Comparison of ENCODE assay signal across 10 mouse cellular contexts in the genomic region with DNA sequence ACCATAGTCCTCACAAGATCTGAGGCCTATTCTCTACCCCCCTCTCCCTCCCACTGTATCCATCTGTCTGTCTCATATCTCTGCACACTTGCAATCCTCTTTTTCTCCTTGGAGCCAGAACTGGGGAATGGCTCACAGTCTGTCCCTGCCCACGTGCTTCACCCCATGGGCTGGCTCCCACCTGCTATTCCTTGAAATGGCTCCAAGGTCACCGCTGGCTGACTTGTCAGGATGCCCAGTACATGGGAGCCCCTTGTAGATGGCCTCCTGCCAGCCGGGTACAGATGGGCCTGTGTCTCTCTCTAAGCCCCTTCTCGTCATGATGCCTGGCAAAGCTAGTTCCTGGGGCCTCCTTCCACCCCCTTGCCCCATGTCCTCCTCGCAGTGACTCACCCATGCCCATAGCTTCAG.
DNase-seq lines count a peak whose midpoint lies in the region; ATAC-seq lines count a peak whose summit lies in the region.
"Had no signal": no experiment of that assay in that cellular context is flagged by ENCODE, and none has a peak within 500 bp of the region (broad histone marks: within the 10 kb centered on the region; RNA-seq: fewer than 3 reads in every experiment).

No protein-coding gene starts in this region.

- no peaks in the 10 kb centered on the region for H3K9me3 ChIP-seq in forebrain, embryonic 14.5 days (replicated peaks; ENCODE audit: control insufficient read depth, low read length)
- H3K9me3 ChIP-seq in forebrain, embryonic 10.5 days, result no peaks in the 10 kb centered on the region
- H3K9me3 ChIP-seq in heart, embryonic 12.5 days (replicated peaks), result no peaks in the 10 kb centered on the region
- H3K9me3 ChIP-seq: limb, embryonic 10.5 days; neural tube, embryonic 12.5 days had no signal

- peak; percentile 65 for ATAC-seq in forebrain, embryonic 14.5 days
- no peak for ATAC-seq in erythroblast, adult 5-6 weeks (replicated peaks; ENCODE audit: low FRiP score, poor library complexity, severe bottlenecking)
- ATAC-seq in heart, embryonic 12.5 days (ENCODE audit: insufficient number of reproducible peaks, low FRiP score), result no peak

- H3K36me3 ChIP-seq in forebrain, embryonic 14.5 days (ENCODE audit: control insufficient read depth, insufficient read depth, low read length), result no peaks in the 10 kb centered on the region
- no peaks in the 10 kb centered on the region for H3K36me3 ChIP-seq in forebrain, embryonic 10.5 days (replicated peaks)
- H3K36me3 ChIP-seq in heart, embryonic 12.5 days, result no peaks in the 10 kb centered on the region
- H3K36me3 ChIP-seq: limb, embryonic 10.5 days; neural tube, embryonic 12.5 days had no signal

- H3K9ac ChIP-seq in forebrain, embryonic 14.5 days (ENCODE audit: low read length), result no peak overlapping the region
- no peak overlapping the region for H3K9ac ChIP-seq in heart, embryonic 12.5 days
- H3K9ac ChIP-seq: neural tube, embryonic 12.5 days had no signal

- H3K27me3 ChIP-seq in forebrain, embryonic 14.5 days (replicated peaks; ENCODE audit: control insufficient read depth, insufficient read depth, low read length), result no peaks in the 10 kb centered on the region
- no peaks in the 10 kb centered on the region for H3K27me3 ChIP-seq in forebrain, embryonic 10.5 days (ENCODE audit: poor library complexity, severe bottlenecking)
- 0 out of 2 replicates have a peak, but pooled peaks cover 6% of the 10 kb centered on the region for H3K27me3 ChIP-seq in heart, embryonic 12.5 days (replicated peaks)
- H3K27me3 ChIP-seq: neural tube, embryonic 12.5 days had no signal

- H3K4me2 ChIP-seq in forebrain, embryonic 14.5 days (ENCODE audit: low read length), result no peak overlapping the region
- no peak overlapping the region for H3K4me2 ChIP-seq in heart, embryonic 12.5 days
- H3K4me2 ChIP-seq: neural tube, embryonic 12.5 days had no signal

- H3K4me1 ChIP-seq in forebrain, embryonic 14.5 days (ENCODE audit: control insufficient read depth, insufficient read depth, low read length), result peaks cover 10% of the 10 kb centered on the region
- H3K4me1 ChIP-seq in forebrain, embryonic 10.5 days, result no peaks in the 10 kb centered on the region
- no peaks in the 10 kb centered on the region for H3K4me1 ChIP-seq in heart, embryonic 12.5 days (replicated peaks)
- H3K4me1 ChIP-seq: limb, embryonic 10.5 days had no signal

- intact Hi-C loops in left cerebral cortex, postnatal 4 days (cut with DNase I), result loop anchor here (5.0 kb wide), 2 partner anchors 226 to 336 kb away; a partner anchor contains a TSS

- no peak overlapping the region for H3K4me3 ChIP-seq in forebrain, embryonic 14.5 days (ENCODE audit: low read depth, low read length)
- no peak overlapping the region for H3K4me3 ChIP-seq in forebrain, embryonic 10.5 days
- no peak overlapping the region for H3K4me3 ChIP-seq in heart, embryonic 12.5 days
- H3K4me3 ChIP-seq: limb, embryonic 10.5 days; neural tube, embryonic 12.5 days had no signal

- peak; percentile 65 for DNase-seq in forebrain, embryonic 14.5 days (ENCODE audit: low spot score)
- DNase-seq in forebrain, embryonic 10.5 days (ENCODE audit: extremely low spot score, low spot score), result no peak
- DNase-seq in brain, adult 2 months (ENCODE audit: low read depth, low spot score), result peak; percentile 92
- peak; percentile 68 to 73 for DNase-seq in cerebellum, postnatal 25 days
- DNase-seq in left cerebral cortex, postnatal 4 days, result peak; percentile 95
- no peak for DNase-seq in kidney, adult 18-20 months

- 57% methylated on average over 5 of the region's 5 CpGs for WGBS in forebrain, embryonic 14.5 days
- 81% methylated on average over 5 of the region's 5 CpGs for WGBS in forebrain, embryonic 10.5 days
- WGBS in heart, embryonic 12.5 days, result 74% methylated on average over 5 of the region's 5 CpGs

- H3K27ac ChIP-seq in forebrain, embryonic 14.5 days (ENCODE audit: low read depth, low read length), result peak overlapping the region; percentile 48; the same call in 1 of the 2 replicates
- no peak overlapping the region for H3K27ac ChIP-seq in forebrain, embryonic 10.5 days
- no peak overlapping the region for H3K27ac ChIP-seq in heart, embryonic 12.5 days (ENCODE audit: poor library complexity, severe bottlenecking)
- H3K27ac ChIP-seq: limb, embryonic 10.5 days; neural tube, embryonic 12.5 days had no signal

Comparison
In these comparisons a context has a peak if more than half of its experiments do, and no peak if none do; other contexts are left out.
1. DNase-seq: peak in forebrain, embryonic 14.5 days (single experiment), brain, adult 2 months (single experiment), cerebellum, postnatal 25 days (2 of 2) and left cerebral cortex, postnatal 4 days (single experiment); none in forebrain, embryonic 10.5 days (single experiment) and kidney, adult 18-20 months (single experiment).